Mouse (Mus musculus) lung, adult 2 months (tissue): ENCODE data around the gene Ctnnd1. TPM values are rescaled to one million over a fixed set of nuclear protein-coding genes. Genes with fewer than 3 reads are reported as not detected.
"Not testable (repeated sequence)": the region's sequence is repeated elsewhere in the genome, so short reads cannot be mapped to it uniquely, and the experiment has no call there.

Source experiments
- DNase-seq: peaks from one replicate; pipeline ENCODE4 v3.0.0; 2022
- H3K4me1 ChIP-seq: fragments of 200-500 bp; 2 replicates; pipeline ENCODE4 v1.6.1; 2011; ENCODE audit warnings: low read length; ENCODE audit not compliant: control insufficient read depth, insufficient read depth
- H3K4me3 ChIP-seq: fragments of 200-500 bp; replicated peaks from 2 replicates; pipeline ENCODE3; 2011; ENCODE audit warnings: low read depth, mild to moderate bottlenecking, control low read depth, low read length; ENCODE audit errors: extremely low read depth
- CTCF ChIP-seq: fragments of 200-500 bp; IDR thresholded peaks from 2 replicates; pipeline ENCODE4 v1.5.1; 2011; ENCODE audit warnings: mild to moderate bottlenecking, low read length, control low read depth; ENCODE audit not compliant: insufficient read depth
- POLR2A ChIP-seq: fragments of 200-500 bp; IDR thresholded peaks from 2 replicates; pipeline ENCODE4 v1.6.1; 2011; ENCODE audit warnings: low read depth, mild to moderate bottlenecking, control low read depth, low read length, borderline replicate concordance; ENCODE audit errors: extremely low read depth
- WGBS: fragments of 180-500 bp; shearing (Covaris S2); methylation state at CpG from one replicate; pipeline ENCODE4 v1.1.7; 2018; 5-methylcytosine and 5-hydroxymethylcytosine counted together
- polyA plus RNA-seq: library from polyadenylated mRNA; depleted of rRNA; stranded (reverse); fragments of >200 nt; gene quantifications from 2 replicates; pipeline ENCODE4 v1.2.3, GENCODE M21; 2012; rRNA removed

Ctnnd1 gene
- polyA plus RNA-seq, result 86.2 and 130 TPM in 2 replicates

- Histone ChIP-seq H3K4me1 (peaks cover 4% of the 10 kb centered on the region), H3K4me3 (peak within 1 kb of the TSS; percentile 98)
- 1% methylated on average over 15 of the region's 15 CpGs for WGBS
- TF ChIP-seq CTCF (no peak), POLR2A (peak; percentile 98)
- DNase-seq, result peak; percentile 83
Observed at GRCm38 (mm10) chr2:84650464-84651195, at the start of gene Ctnnd1. Gene Ctnnd1, minus strand, starts transcription at chr2:84650765.

GRCm38 (mm10) chr2:84695007-84695695 is 44.6 kb upstream of the Ctnnd1 start:
- 61% methylated on average over 5 of the region's 5 CpGs for WGBS
- no peak for DNase-seq
- no peak overlapping the region for H3K4me3 ChIP-seq
- no peaks in the 10 kb centered on the region for H3K4me1 ChIP-seq
- TF ChIP-seq POLR2A (no peak), CTCF (no peak)

GRCm38 (mm10) chr2:84690050-84690449 is 39.5 kb upstream of the Ctnnd1 start:
- Histone ChIP-seq H3K4me3 (no peak overlapping the region), H3K4me1 (no peaks in the 10 kb centered on the region)
- TF ChIP-seq POLR2A (no peak), CTCF (no peak)
- no peak for DNase-seq
- 82% methylated on average over 12 of the region's 12 CpGs for WGBS

- no peak overlapping the region for H3K4me3 ChIP-seq
- WGBS, result 78% methylated on average over 2 of the region's 2 CpGs
- TF ChIP-seq POLR2A (no peak), CTCF (no peak)
- H3K4me1 ChIP-seq, result no peaks in the 10 kb centered on the region
- no peak for DNase-seq
Observed at GRCm38 (mm10) chr2:84688080-84688844, 37.7 kb upstream of the Ctnnd1 start.

GRCm38 (mm10) chr2:84682605-84683183 is 32.1 kb upstream of the Ctnnd1 start:
- DNase-seq, result no peak
- no peak overlapping the region for H3K4me3 ChIP-seq
- TF ChIP-seq POLR2A, result no peak
- 59% methylated on average over 6 of the region's 6 CpGs for WGBS
- H3K4me1 ChIP-seq, result no peaks in the 10 kb centered on the region

GRCm38 (mm10) chr2:84679016-84679415 is 28.5 kb upstream of the Ctnnd1 start, which contains the start of gene Tmx2:
Gene Tmx2, minus strand, starts transcription at chr2:84679140.
- Histone ChIP-seq H3K4me3 (peak within 1 kb of the TSS; percentile 70), H3K4me1 (no peaks in the 10 kb centered on the region; the same call in 1 of the 2 replicates)
- TF ChIP-seq POLR2A, result no peak
- DNase-seq, result no peak
- WGBS, result 12% methylated on average over 8 of the region's 8 CpGs

- Histone ChIP-seq H3K4me3 (peak within 1 kb of the TSS; percentile 91), H3K4me1 (no peaks in the 10 kb centered on the region; the same call in 1 of the 2 replicates)
- WGBS, result under 1% methylated on average over 44 of the region's 44 CpGs
- no peak for TF ChIP-seq CTCF
- TF ChIP-seq POLR2A, result peak; percentile 56; the same call in 1 of the 2 replicates
- DNase-seq, result peak; percentile 85
Observed at GRCm38 (mm10) chr2:84677968-84678880, 27.7 kb upstream of the Ctnnd1 start, which contains the start of the genes Gm28635 and Med19. Gene Gm28635, minus strand, starts transcription at chr2:84678041. Gene Med19, plus strand, starts transcription at chr2:84678402.

- DNase-seq, result no peak
- TF ChIP-seq POLR2A, result no peak
- 0 out of 2 replicates have a peak, but pooled peaks have one; percentile 29 for TF ChIP-seq CTCF
- WGBS, result 8% methylated on average over 22 of the region's 22 CpGs
Observed at GRCm38 (mm10) chr2:84677270-84677967, 26.9 kb upstream of the Ctnnd1 start.

GRCm38 (mm10) chr2:84671535-84671934 is 21.0 kb upstream of the Ctnnd1 start:
- not testable (repeated sequence) for H3K4me1 ChIP-seq, DNase-seq, H3K4me3 ChIP-seq
- WGBS, result 73% methylated on average over 4 of the region's 5 CpGs

More at GRCm38 (mm10) chr2:84677270-84677967, 26.9 kb upstream of the Ctnnd1 start:
- Histone ChIP-seq H3K4me3 (peak overlapping the region; percentile 91), H3K4me1 (no peaks in the 10 kb centered on the region; the same call in 1 of the 2 replicates)
